Mouse (Mus musculus): ENCODE results near the gene Nat9. TPM values are rescaled to one million over a fixed set of nuclear protein-coding genes. Genes with fewer than 3 reads are reported as not detected.

The Nat9 gene
- total RNA-seq, 2 experiments from 2014 or later: 14.5 to 16.6 TPM

GRCm38 (mm10) chr11:115219263-115219662 is 31.6 kb upstream of the Nat9 start:
- no peak for DNase-seq (ENCODE audit: extremely low spot score in 1 of 2, low spot score in 2 of 2)
- intact Hi-C loops (cut with DNase I): no loop called here

- no peak for DNase-seq (ENCODE audit: extremely low spot score in 1 of 2, low spot score in 2 of 2)
- intact Hi-C loops (cut with DNase I): no loop called here
These were observed 30.1 kb upstream of the Nat9 start for GRCm38 (mm10) chr11:115217439-115218410.

GRCm38 (mm10) chr11:115215123-115215522 is 27.5 kb upstream of the Nat9 start:
- intact Hi-C loops (cut with DNase I): no loop called here

GRCm38 (mm10) chr11:115212116-115212515 is 24.5 kb upstream of the Nat9 start:
- peak in 1 of 2 experiments; percentile 60 for DNase-seq (ENCODE audit: extremely low spot score in 1 of 2, low spot score in 2 of 2)
- intact Hi-C loops (cut with DNase I): no loop called here

More at GRCm38 (mm10) chr11:115215123-115215522, 27.5 kb upstream of the Nat9 start:
- no peak for DNase-seq (ENCODE audit: extremely low spot score in 1 of 2, low spot score in 2 of 2)

- DNase-seq (ENCODE audit: extremely low spot score in 1 of 2, low spot score in 2 of 2): no peak
- intact Hi-C loops (cut with DNase I): loop anchor here (10.0 kb wide), 1 partner anchor 145 kb away; no protein-coding TSS in a partner anchor
These were observed 22.3 kb upstream of the Nat9 start for GRCm38 (mm10) chr11:115209958-115210357.

GRCm38 (mm10) chr11:115208776-115209732 is 21.4 kb upstream of the Nat9 start:
- intact Hi-C loops (cut with DNase I): loop anchor here (10.0 kb wide), 1 partner anchor 146 kb away; no protein-coding TSS in a partner anchor
- no peak for DNase-seq (ENCODE audit: extremely low spot score in 1 of 2, low spot score in 2 of 2)

GRCm38 (mm10) chr11:115208126-115208525 is 20.5 kb upstream of the Nat9 start:
- DNase-seq (ENCODE audit: extremely low spot score in 1 of 2, low spot score in 2 of 2): no peak
- intact Hi-C loops (cut with DNase I): loop anchor here (10.0 kb wide), 1 partner anchor 147 kb away; no protein-coding TSS in a partner anchor

- no peak for DNase-seq (ENCODE audit: extremely low spot score in 1 of 2, low spot score in 2 of 2)
- intact Hi-C loops (cut with DNase I): loop anchor here (1.0 to 10.0 kb wide), 2 partner anchors 68 to 152 kb away; no protein-coding TSS in a partner anchor
These were observed 15.1 kb upstream of the Nat9 start for GRCm38 (mm10) chr11:115202756-115203155.

GRCm38 (mm10) chr11:115202316-115202715 is 14.7 kb upstream of the Nat9 start:
- peak; percentile 69 to 83 for DNase-seq (ENCODE audit: extremely low spot score in 1 of 2, low spot score in 2 of 2)
- intact Hi-C loops (cut with DNase I): loop anchor here (10.0 kb wide), 1 partner anchor 152 kb away; no protein-coding TSS in a partner anchor

- no peak for DNase-seq (ENCODE audit: extremely low spot score in 1 of 2, low spot score in 2 of 2)
- intact Hi-C loops (cut with DNase I): loop anchor here (10.0 kb wide), 1 partner anchor 154 kb away; no protein-coding TSS in a partner anchor
These were observed 12.9 kb upstream of the Nat9 start for GRCm38 (mm10) chr11:115200520-115200919.

- DNase-seq (ENCODE audit: extremely low spot score in 1 of 2, low spot score in 2 of 2): no peak
- intact Hi-C loops (cut with DNase I): no loop called here
These were observed 11.3 kb upstream of the Nat9 start for GRCm38 (mm10) chr11:115198932-115199384.

- intact Hi-C loops (cut with DNase I): no loop called here
- DNase-seq (ENCODE audit: extremely low spot score in 1 of 2, low spot score in 2 of 2): no peak
These were observed 9.9 kb upstream of the Nat9 start for GRCm38 (mm10) chr11:115197558-115197957.

GRCm38 (mm10) chr11:115195933-115196332 is 8.3 kb upstream of the Nat9 start:
- no peak for DNase-seq (ENCODE audit: extremely low spot score in 1 of 2, low spot score in 2 of 2)
- intact Hi-C loops (cut with DNase I): no loop called here

GRCm38 (mm10) chr11:115194693-115195092 is 7.0 kb upstream of the Nat9 start:
- intact Hi-C loops (cut with DNase I): no loop called here
- no peak for DNase-seq (ENCODE audit: extremely low spot score in 1 of 2, low spot score in 2 of 2)

- intact Hi-C loops (cut with DNase I): no loop called here
- DNase-seq (ENCODE audit: extremely low spot score in 1 of 2, low spot score in 2 of 2): peak in 1 of 2 experiments; percentile 82
These were observed 4.5 kb upstream of the Nat9 start for GRCm38 (mm10) chr11:115192180-115192579.

- intact Hi-C loops (cut with DNase I): no loop called here
- DNase-seq (ENCODE audit: extremely low spot score in 1 of 2, low spot score in 2 of 2): no peak
These were observed 1.6 kb upstream of the Nat9 start for GRCm38 (mm10) chr11:115189304-115189703.

- intact Hi-C loops (cut with DNase I): no loop called here
- DNase-seq (ENCODE audit: extremely low spot score in 1 of 2, low spot score in 2 of 2): no peak
These were observed 1.0 kb upstream of the Nat9 start for GRCm38 (mm10) chr11:115188539-115189231.

- peak; percentile 99 to 100 for DNase-seq (ENCODE audit: extremely low spot score in 1 of 2, low spot score in 2 of 2)
- intact Hi-C loops (cut with DNase I): no loop called here
These were observed 427 bp downstream of the Nat9 start, which contains the start of gene Tmem104 for GRCm38 (mm10) chr11:115187224-115187639. Gene Tmem104, plus strand, starts transcription at chr11:115187487.
